Mouse (Mus musculus) intestine, embryonic 15.5 days (tissue): ENCODE data around the gene Car15. TPM values are rescaled to one million over a fixed set of nuclear protein-coding genes. Genes with fewer than 3 reads are reported as not detected.

ENCODE experiments used
- ATAC-seq: fragments of 200-750 bp; cut with Nextera tagmentation; 2 replicates; pipeline ENCODE4 v1.8.0; 2017; ENCODE audit warnings: moderate TSS enrichment, moderate library complexity
- H3K27ac ChIP-seq: fragments of 300-500 bp; sonication (generic); 2 replicates; pipeline ENCODE4 v1.5.1; 2015; ENCODE audit warnings: mild to moderate bottlenecking, inconsistent platforms
- H3K27me3 ChIP-seq: fragments of 300-500 bp; sonication (generic); replicated peaks from 2 replicates; pipeline ENCODE4 v1.6.1; 2015; ENCODE audit warnings: inconsistent platforms
- H3K36me3 ChIP-seq: fragments of 300-500 bp; sonication (generic); 2 replicates; pipeline ENCODE4 v1.6.1; 2015; ENCODE audit warnings: inconsistent platforms
- H3K4me1 ChIP-seq: fragments of 300-500 bp; sonication (generic); replicated peaks from 2 replicates; pipeline ENCODE4 v1.6.1; 2015; ENCODE audit warnings: inconsistent platforms
- H3K4me2 ChIP-seq: fragments of 300-500 bp; sonication (generic); replicated peaks from 2 replicates; pipeline ENCODE4 v1.6.1; 2015; ENCODE audit warnings: mild to moderate bottlenecking, inconsistent platforms
- H3K4me3 ChIP-seq: fragments of 300-500 bp; sonication (generic); replicated peaks from 2 replicates; pipeline ENCODE4 v1.5.1; 2015; ENCODE audit warnings: inconsistent platforms
- H3K9ac ChIP-seq: fragments of 300-500 bp; sonication (generic); 2 replicates; pipeline ENCODE4 v1.6.1; 2015; ENCODE audit warnings: inconsistent platforms
- H3K9me3 ChIP-seq: fragments of 300-500 bp; sonication (generic); 2 replicates; pipeline ENCODE4 v1.6.1; 2016; ENCODE audit warnings: inconsistent platforms
- WGBS: fragments of 180-500 bp; shearing (Covaris S2); methylation state at CpG from one replicate; pipeline ENCODE4 v1.1.7; 2015; 5-methylcytosine and 5-hydroxymethylcytosine counted together
- polyA plus RNA-seq: library from polyadenylated mRNA; unstranded; fragments of >200 nt; fragmentation: Nextera tagmentation; extraction: Ambion mirVana; gene quantifications from 2 replicates; pipeline ENCODE4 v1.2.1, GENCODE M21; 2015

Car15 gene
- polyA plus RNA-seq, 1 experiment from 2014 or later, result 2.0 TPM

- 10% methylated on average over 70 of the region's 73 CpGs for WGBS
- Histone ChIP-seq H3K4me2 (peak overlapping the region; percentile 93), H3K9me3 (no peaks in the 10 kb centered on the region), H3K9ac (peak overlapping the region; percentile 57), H3K27ac (peak overlapping the region; percentile 34; the same call in 1 of the 2 replicates), H3K36me3 (0 out of 2 replicates have a peak, but pooled peaks cover 5% of the 10 kb centered on the region), H3K27me3 (peaks cover 44% of the 10 kb centered on the region), H3K4me3 (peak overlapping the region; percentile 44), H3K4me1 (peaks cover 63% of the 10 kb centered on the region)
- peak; percentile 81 for ATAC-seq
These were observed 30.8 kb downstream of the Car15 start for GRCm38 (mm10) chr16:17807192-17808009.

- H3K4me1 ChIP-seq, result peaks cover 70% of the 10 kb centered on the region
These were observed 31.5 kb downstream of the Car15 start for GRCm38 (mm10) chr16:17806581-17807191.

GRCm38 (mm10) chr16:17804982-17805381 is 33.2 kb downstream of the Car15 start:
- 38% methylated on average over 7 of the region's 7 CpGs for WGBS
- Histone ChIP-seq H3K4me1 (peaks cover 71% of the 10 kb centered on the region), H3K9ac (no peak overlapping the region), H3K27me3 (peaks cover 59% of the 10 kb centered on the region), H3K4me2 (peak overlapping the region; percentile 73), H3K9me3 (no peaks in the 10 kb centered on the region), H3K4me3 (no peak overlapping the region), H3K36me3 (0 out of 2 replicates have a peak, but pooled peaks cover 5% of the 10 kb centered on the region), H3K27ac (no peak overlapping the region)
- ATAC-seq, result no peak

More at GRCm38 (mm10) chr16:17806581-17807191, 31.5 kb downstream of the Car15 start:
- peak overlapping the region; percentile 93 for H3K4me2 ChIP-seq
- peak overlapping the region; percentile 57 for H3K9ac ChIP-seq
- H3K4me3 ChIP-seq, result peak overlapping the region; percentile 44
- ATAC-seq, result peak; percentile 1; the same call in 1 of the 2 replicates
- peaks cover 51% of the 10 kb centered on the region for H3K27me3 ChIP-seq
- no peaks in the 10 kb centered on the region for H3K9me3 ChIP-seq
- WGBS, result 21% methylated on average over 50 of the region's 50 CpGs
- H3K27ac ChIP-seq, result peak overlapping the region; percentile 34; the same call in 1 of the 2 replicates
- 0 out of 2 replicates have a peak, but pooled peaks cover 5% of the 10 kb centered on the region for H3K36me3 ChIP-seq

- peak; percentile 41 for ATAC-seq
These were observed 33.7 kb downstream of the Car15 start for GRCm38 (mm10) chr16:17804449-17804912.

DNA sequence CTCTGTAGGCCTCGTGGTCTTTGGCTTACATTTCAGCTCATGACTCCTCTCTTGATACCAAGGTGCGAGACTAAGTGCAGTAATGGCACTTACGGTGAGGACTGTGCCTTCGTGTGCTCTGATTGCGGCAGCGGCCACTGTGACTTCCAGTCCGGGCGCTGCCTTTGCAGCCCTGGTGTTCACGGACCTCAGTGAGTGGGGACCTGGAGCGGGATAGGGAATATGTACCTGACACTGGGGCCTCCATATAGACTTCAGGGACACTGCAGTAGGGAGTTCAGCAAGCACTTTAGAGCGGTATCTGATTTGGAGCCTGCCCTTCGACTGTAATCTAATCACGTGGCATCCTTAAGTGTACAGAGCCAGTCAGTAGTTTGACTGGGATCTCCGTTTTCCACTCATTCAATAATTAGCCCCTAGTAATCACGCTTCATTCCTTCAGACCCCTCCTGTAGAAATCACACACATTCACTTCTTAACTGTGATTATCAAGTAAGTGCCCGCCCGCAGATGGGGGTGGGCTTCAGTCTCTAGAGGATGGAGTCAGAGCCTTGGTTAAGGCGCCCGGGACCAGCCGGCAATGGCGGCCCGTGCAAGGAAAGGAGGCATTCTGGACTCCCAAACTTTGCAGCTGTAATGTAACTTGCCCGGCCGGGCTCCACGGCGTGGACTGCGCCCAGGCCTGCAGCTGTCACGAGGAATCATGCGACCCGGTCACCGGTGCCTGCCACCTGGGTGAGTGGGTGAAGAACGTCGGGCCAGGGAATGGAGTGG is 34.3 kb downstream of the Car15 start:
- Histone ChIP-seq H3K4me1 (peaks cover 68% of the 10 kb centered on the region), H3K9me3 (no peaks in the 10 kb centered on the region), H3K27ac (no peak overlapping the region), H3K4me2 (peak overlapping the region; percentile 73), H3K27me3 (peaks cover 67% of the 10 kb centered on the region), H3K4me3 (peak overlapping the region; percentile 35), H3K9ac (peak overlapping the region; percentile 20; the same call in 1 of the 2 replicates), H3K36me3 (0 out of 2 replicates have a peak, but pooled peaks cover 5% of the 10 kb centered on the region)
- 42% methylated on average over 33 of the region's 33 CpGs for WGBS
- no peak for ATAC-seq

More at GRCm38 (mm10) chr16:17804449-17804912, 33.7 kb downstream of the Car15 start:
- H3K9me3 ChIP-seq, result no peaks in the 10 kb centered on the region
- 14% methylated on average over 33 of the region's 33 CpGs for WGBS
- peaks cover 64% of the 10 kb centered on the region for H3K27me3 ChIP-seq
- peak overlapping the region; percentile 32 for H3K4me3 ChIP-seq
- 0 out of 2 replicates have a peak, but pooled peaks cover 5% of the 10 kb centered on the region for H3K36me3 ChIP-seq
- peaks cover 68% of the 10 kb centered on the region for H3K4me1 ChIP-seq
- H3K27ac ChIP-seq, result no peak overlapping the region
- peak overlapping the region; percentile 73 for H3K4me2 ChIP-seq
- H3K9ac ChIP-seq, result peak overlapping the region; percentile 20; the same call in 1 of the 2 replicates

DNA sequence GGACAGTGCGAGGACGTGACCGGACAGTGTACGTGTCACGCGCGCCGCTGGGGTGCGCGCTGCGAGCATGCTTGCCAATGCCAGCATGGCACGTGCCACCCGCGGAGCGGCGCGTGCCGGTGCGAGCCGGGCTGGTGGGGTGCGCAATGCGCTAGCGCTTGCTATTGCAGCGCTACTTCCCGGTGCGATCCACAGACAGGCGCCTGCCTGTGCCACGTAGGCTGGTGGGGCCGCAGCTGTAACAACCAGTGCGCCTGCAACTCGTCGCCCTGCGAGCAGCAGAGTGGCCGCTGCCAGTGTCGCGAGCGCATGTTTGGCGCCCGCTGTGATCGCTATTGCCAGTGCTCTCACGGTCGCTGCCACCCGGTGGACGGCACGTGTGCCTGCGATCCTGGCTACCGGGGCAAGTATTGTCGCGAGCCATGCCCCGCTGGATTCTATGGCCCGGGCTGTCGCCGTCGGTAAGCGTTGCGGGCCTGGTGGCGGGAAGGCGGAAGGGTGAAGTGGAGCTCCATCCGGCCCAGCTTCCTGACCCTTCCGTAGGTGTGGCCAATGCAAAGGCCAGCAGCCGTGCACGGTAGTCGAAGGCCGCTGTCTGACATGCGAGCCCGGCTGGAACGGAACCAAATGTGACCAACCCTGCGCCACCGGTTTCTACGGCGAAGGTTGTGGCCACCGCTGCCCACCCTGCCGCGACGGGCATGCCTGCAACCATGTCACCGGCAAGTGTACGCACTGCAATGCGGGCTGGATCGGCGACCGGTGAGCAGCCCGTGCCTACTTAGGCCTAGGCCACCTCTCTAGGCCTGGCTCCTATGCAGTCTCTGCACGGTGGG is 35.1 kb downstream of the Car15 start:
- Histone ChIP-seq H3K4me1 (peaks cover 69% of the 10 kb centered on the region), H3K9ac (peak overlapping the region; percentile 33; the same call in 1 of the 2 replicates), H3K4me2 (peak overlapping the region; percentile 73), H3K4me3 (peak overlapping the region; percentile 35), H3K27me3 (peaks cover 67% of the 10 kb centered on the region), H3K36me3 (0 out of 2 replicates have a peak, but pooled peaks cover 5% of the 10 kb centered on the region), H3K9me3 (no peaks in the 10 kb centered on the region), H3K27ac (no peak overlapping the region)
- 23% methylated on average over 83 of the region's 83 CpGs for WGBS
- ATAC-seq, result no peak

GRCm38 (mm10) chr16:17802456-17802838 is 35.7 kb downstream of the Car15 start:
- peaks cover 65% of the 10 kb centered on the region for H3K4me1 ChIP-seq
- WGBS, result 28% methylated on average over 18 of the region's 18 CpGs
- no peak overlapping the region for H3K27ac ChIP-seq
- H3K9ac ChIP-seq, result peak overlapping the region; percentile 33; the same call in 1 of the 2 replicates
- peak overlapping the region; percentile 35 for H3K4me3 ChIP-seq
- no peak for ATAC-seq
- peak overlapping the region; percentile 73 for H3K4me2 ChIP-seq
- no peaks in the 10 kb centered on the region for H3K9me3 ChIP-seq
- H3K36me3 ChIP-seq, result 0 out of 2 replicates have a peak, but pooled peaks cover 5% of the 10 kb centered on the region
- H3K27me3 ChIP-seq, result peaks cover 69% of the 10 kb centered on the region

GRCm38 (mm10) chr16:17801777-17802455 is 36.2 kb downstream of the Car15 start:
- Histone ChIP-seq H3K36me3 (0 out of 2 replicates have a peak, but pooled peaks cover 5% of the 10 kb centered on the region), H3K4me2 (no peak overlapping the region), H3K27ac (no peak overlapping the region), H3K4me1 (peaks cover 61% of the 10 kb centered on the region), H3K9me3 (no peaks in the 10 kb centered on the region), H3K4me3 (no peak overlapping the region), H3K9ac (no peak overlapping the region), H3K27me3 (peaks cover 68% of the 10 kb centered on the region)
- WGBS, result 23% methylated on average over 7 of the region's 7 CpGs
- ATAC-seq, result no peak

DNA sequence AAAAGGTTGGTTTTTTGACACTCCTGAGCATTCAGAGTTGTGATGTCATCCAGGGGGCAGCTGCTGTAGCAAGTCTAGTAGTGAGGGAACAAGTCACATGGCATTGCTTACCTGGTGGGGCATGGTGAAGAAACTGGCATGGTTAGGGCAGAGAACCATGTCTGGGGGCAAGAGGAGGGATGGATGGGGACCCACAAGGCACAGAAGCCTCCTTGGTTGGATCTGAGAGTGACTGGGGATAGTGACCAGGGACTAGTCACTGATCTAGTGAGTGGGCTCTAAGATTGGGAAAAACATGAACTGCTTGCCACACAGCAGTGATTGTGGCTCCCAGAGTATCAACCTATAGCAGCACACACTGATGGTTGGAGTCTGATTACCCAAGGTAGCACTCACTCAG is 38.6 kb downstream of the Car15 start:
- Histone ChIP-seq H3K9me3 (no peaks in the 10 kb centered on the region), H3K9ac (no peak overlapping the region), H3K4me3 (no peak overlapping the region), H3K36me3 (0 out of 2 replicates have a peak, but pooled peaks cover 5% of the 10 kb centered on the region), H3K27ac (no peak overlapping the region), H3K4me1 (peaks cover 53% of the 10 kb centered on the region), H3K27me3 (peaks cover 48% of the 10 kb centered on the region), H3K4me2 (peak overlapping the region; percentile 84; the same call in 1 of the 2 replicates)
- ATAC-seq, result no peak

DNA sequence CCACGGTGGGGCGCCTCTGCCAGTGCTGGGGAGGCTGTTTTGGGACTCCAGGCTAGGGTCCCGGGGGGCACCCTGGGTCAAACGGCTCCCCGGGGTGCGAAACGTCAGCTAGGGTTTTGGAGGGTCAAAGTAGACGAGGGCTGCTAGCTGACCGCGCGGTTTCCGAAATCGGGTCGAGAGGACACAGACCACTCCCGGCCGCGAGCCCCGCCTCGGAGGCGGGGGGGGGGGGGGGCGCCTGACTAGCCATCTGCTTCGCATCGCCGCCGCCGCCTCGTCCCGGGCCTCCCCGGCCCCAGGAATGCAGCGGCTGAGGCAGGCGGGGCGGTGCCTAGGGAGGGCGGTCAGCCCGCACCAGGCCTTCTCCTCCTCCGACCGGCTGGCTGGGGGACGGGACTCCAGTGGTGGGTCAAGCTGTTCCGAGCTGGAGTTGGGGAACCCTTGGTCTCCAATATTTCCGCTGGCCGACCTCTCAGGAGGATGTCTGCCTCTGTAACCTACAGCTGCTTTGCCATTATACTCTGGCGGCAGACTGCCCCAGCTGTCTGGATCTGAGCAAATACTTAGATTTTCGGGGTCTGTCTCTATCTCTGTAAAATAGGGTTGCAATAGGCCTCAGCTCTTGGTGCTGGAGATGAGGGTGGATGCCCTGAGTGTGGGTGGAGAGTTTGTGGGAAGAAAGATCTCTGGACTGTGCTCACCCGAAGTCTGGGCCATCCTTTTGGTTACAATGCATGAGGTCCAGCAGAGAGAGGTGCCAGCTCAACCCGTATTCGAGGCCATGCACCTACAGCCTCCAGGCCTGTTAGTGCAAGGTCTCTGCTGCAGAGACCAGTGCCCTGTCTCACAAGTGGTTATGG is 39.6 kb downstream of the Car15 start:
- no peaks in the 10 kb centered on the region for H3K9me3 ChIP-seq
- 0 out of 2 replicates have a peak, but pooled peaks cover 3% of the 10 kb centered on the region for H3K36me3 ChIP-seq
- H3K4me2 ChIP-seq, result peak overlapping the region; percentile 84
- H3K27ac ChIP-seq, result peak overlapping the region; percentile 91
- peaks cover 43% of the 10 kb centered on the region for H3K4me1 ChIP-seq
- WGBS, result 5% methylated on average over 44 of the region's 45 CpGs
- peak; percentile 78 for ATAC-seq
- H3K27me3 ChIP-seq, result peaks cover 40% of the 10 kb centered on the region
- H3K9ac ChIP-seq, result peak overlapping the region; percentile 84
- peak overlapping the region; percentile 73 for H3K4me3 ChIP-seq
